8 mouse cellular contexts compared by ENCODE assay signal in genomic region chr10:77622055-77622988, GRCm38 (mm10). TPM values are rescaled to one million over a fixed set of nuclear protein-coding genes. Genes with fewer than 3 reads are reported as not detected.
A peak's percentile ranks its signal among the peaks of the same experiment; 100 is the strongest.
DNase-seq lines count a peak whose midpoint lies in the region; ATAC-seq and TF ChIP-seq lines count a peak whose summit lies in the region.

Gene Ube2g2, plus strand, starts transcription at chr10:77622275.

- TF ChIP-seq EP300 in liver, embryonic 14.5 days (IDR thresholded peaks at IDR 0.05; ENCODE audit: low read depth): peak; percentile 27; the same call in 1 of the 2 replicates

- H3K9me3 ChIP-seq in forebrain, embryonic 10.5 days: no peaks in the 10 kb centered on the region
- no peaks in the 10 kb centered on the region for H3K9me3 ChIP-seq in heart, embryonic 14.5 days (ENCODE audit: control insufficient read depth, low read length)
- H3K9me3 ChIP-seq in liver, embryonic 14.5 days (ENCODE audit: control insufficient read depth, low read length): no peaks in the 10 kb centered on the region
- H3K9me3 ChIP-seq in stomach, embryonic 15.5 days: no peaks in the 10 kb centered on the region

- peaks cover 58% of the 10 kb centered on the region for H3K36me3 ChIP-seq in forebrain, embryonic 10.5 days (replicated peaks)
- H3K36me3 ChIP-seq in heart, embryonic 14.5 days (ENCODE audit: control insufficient read depth, insufficient read depth, low read length): peaks cover 25% of the 10 kb centered on the region
- peaks cover 1% of the 10 kb centered on the region for H3K36me3 ChIP-seq in liver, embryonic 14.5 days (replicated peaks; ENCODE audit: control insufficient read depth, insufficient read depth, low read depth)
- 0 out of 2 replicates have a peak, but pooled peaks cover 3% of the 10 kb centered on the region for H3K36me3 ChIP-seq in stomach, embryonic 15.5 days

- H3K9ac ChIP-seq in heart, embryonic 14.5 days (ENCODE audit: low read length): peak within 1 kb of the TSS; percentile 94
- H3K9ac ChIP-seq in liver, embryonic 14.5 days (replicated peaks): peak within 1 kb of the TSS; percentile 84
- peak within 1 kb of the TSS; percentile 95 for H3K9ac ChIP-seq in stomach, embryonic 15.5 days

- under 1% methylated on average over 96 of the region's 96 CpGs for WGBS in forebrain, embryonic 10.5 days
- WGBS in heart, embryonic 14.5 days: under 1% methylated on average over 96 of the region's 96 CpGs
- under 1% methylated on average over 96 of the region's 96 CpGs for WGBS in liver, embryonic 14.5 days (ENCODE audit: insufficient replicate concordance)
- under 1% methylated on average over 93 of the region's 96 CpGs for WGBS in stomach, embryonic 15.5 days

- peak within 1 kb of the TSS; percentile 84 for H3K4me2 ChIP-seq in heart, embryonic 14.5 days (ENCODE audit: low read length)
- H3K4me2 ChIP-seq in liver, embryonic 14.5 days (ENCODE audit: low read depth): peak within 1 kb of the TSS; percentile 83
- peak within 1 kb of the TSS; percentile 70 for H3K4me2 ChIP-seq in stomach, embryonic 15.5 days

- H3K4me3 ChIP-seq in forebrain, embryonic 10.5 days: peak within 1 kb of the TSS; percentile 100
- H3K4me3 ChIP-seq in heart, embryonic 14.5 days (ENCODE audit: control insufficient read depth in 1 of 2, insufficient read depth in 1 of 2, low read depth in 1 of 2, low read length in 2 of 2): peak within 1 kb of the TSS; percentile 90 to 98
- H3K4me3 ChIP-seq in liver, embryonic 14.5 days (ENCODE audit: insufficient read depth in 1 of 2, low read depth in 2 of 2, low read length in 2 of 2): peak within 1 kb of the TSS; percentile 77 to 91
- peak within 1 kb of the TSS; percentile 76 for H3K4me3 ChIP-seq in stomach, embryonic 15.5 days (replicated peaks)

- no peaks in the 10 kb centered on the region for H3K27me3 ChIP-seq in forebrain, embryonic 10.5 days (ENCODE audit: poor library complexity, severe bottlenecking)
- H3K27me3 ChIP-seq in heart, embryonic 14.5 days (ENCODE audit: control insufficient read depth, insufficient read depth, low read length): no peaks in the 10 kb centered on the region
- no peaks in the 10 kb centered on the region for H3K27me3 ChIP-seq in liver, embryonic 14.5 days (ENCODE audit: control insufficient read depth, insufficient read depth, low read length)
- H3K27me3 ChIP-seq in stomach, embryonic 15.5 days (replicated peaks): no peaks in the 10 kb centered on the region

- ATAC-seq in heart, embryonic 14.5 days (ENCODE audit: insufficient number of reproducible peaks, insufficient read depth, low FRiP score, low read depth): peak; percentile 84
- peak; percentile 96 for ATAC-seq in liver, embryonic 14.5 days (ENCODE audit: insufficient read depth)
- ATAC-seq in stomach, embryonic 15.5 days (ENCODE audit: insufficient read depth, low FRiP score, low read depth): peak; percentile 94

- H3K27ac ChIP-seq in forebrain, embryonic 10.5 days: peak within 1 kb of the TSS; percentile 96
- H3K27ac ChIP-seq in heart, embryonic 14.5 days (replicated peaks in 1 of 2; ENCODE audit: control insufficient read depth in 1 of 2, insufficient read depth in 1 of 2, low read depth in 2 of 2, low read length in 2 of 2): peak within 1 kb of the TSS; percentile 76 to 83
- peak within 1 kb of the TSS; percentile 89 for H3K27ac ChIP-seq in liver, embryonic 14.5 days
- peak within 1 kb of the TSS; percentile 89 for H3K27ac ChIP-seq in stomach, embryonic 15.5 days

- peak; percentile 91 to 94 for DNase-seq in CD8-positive naive resting alpha-beta T cell, adult 2 months (ENCODE audit: low read depth in 2 of 2, low spot score in 2 of 2)
- peak; percentile 92 for DNase-seq in c-Kit-negative CD71-positive TER-119-positive erythroid progenitor cells, embryonic 14.5 days (ENCODE audit: low read depth, low spot score)
- DNase-seq in forebrain, embryonic 10.5 days (ENCODE audit: extremely low spot score, low spot score): peak; percentile 81
- peak; percentile 97 for DNase-seq in kidney, postnatal 14 days
- peak; percentile 88 to 90 (median 90) for DNase-seq in liver, embryonic 14.5 days (ENCODE audit: low read depth in 3 of 3, low spot score in 3 of 3)
- DNase-seq in neural tube, embryonic 10.5 days (ENCODE audit: extremely low spot score, low spot score): peak; percentile 94

- H3K4me1 ChIP-seq in forebrain, embryonic 10.5 days: peaks cover 28% of the 10 kb centered on the region
- peaks cover 14 to 29% of the 10 kb centered on the region in 2 experiments for H3K4me1 ChIP-seq in heart, embryonic 14.5 days (ENCODE audit: control insufficient read depth in 2 of 2, insufficient read depth in 2 of 2, low read length in 2 of 2)
- H3K4me1 ChIP-seq in liver, embryonic 14.5 days (replicated peaks; ENCODE audit: control insufficient read depth in 2 of 2, insufficient read depth in 2 of 2, low read length in 1 of 2): peaks cover 10 to 25% of the 10 kb centered on the region in 2 experiments; a peak in 3 of 4 replicates
- peaks cover 29% of the 10 kb centered on the region for H3K4me1 ChIP-seq in stomach, embryonic 15.5 days

- no peak for TF ChIP-seq CTCF in liver, embryonic 14.5 days (IDR thresholded peaks at IDR 0.05; ENCODE audit: low read depth)

RNA-seq across cellular contexts. Expression of gene Ube2g2, which starts in this region (rescaled TPM):
- 102 and 104 TPM in 2 replicates for polyA plus RNA-seq in forebrain, embryonic 10.5 days (2016; fragmentation: Nextera tagmentation; extraction: Ambion mirVana)
- 50.4 and 53.0 TPM in 2 replicates for polyA plus RNA-seq in heart, embryonic 14.5 days (2014; fragmentation: Nextera tagmentation; extraction: Ambion mirVana)
- 19.3 TPM in 2 replicates for polyA plus RNA-seq in liver, embryonic 14.5 days (2012; rRNA removed)
- polyA plus RNA-seq in liver, embryonic 14.5 days (2014; fragmentation: Nextera tagmentation; extraction: Ambion mirVana): 25.3 and 27.1 TPM in 2 replicates
- 70.7 and 73.3 TPM in 2 replicates for polyA plus RNA-seq in stomach, embryonic 15.5 days (2015; fragmentation: Nextera tagmentation; extraction: Ambion mirVana)

Comparison
In these comparisons a context has a peak if more than half of its experiments do, and no peak if none do; other contexts are left out.
1. Peak in every context shown above with its lines: DNase-seq, ATAC-seq, H3K4me3 ChIP-seq and H3K27ac ChIP-seq.